Mouse (Mus musculus): ENCODE results near the gene Map3k19.

DNA sequence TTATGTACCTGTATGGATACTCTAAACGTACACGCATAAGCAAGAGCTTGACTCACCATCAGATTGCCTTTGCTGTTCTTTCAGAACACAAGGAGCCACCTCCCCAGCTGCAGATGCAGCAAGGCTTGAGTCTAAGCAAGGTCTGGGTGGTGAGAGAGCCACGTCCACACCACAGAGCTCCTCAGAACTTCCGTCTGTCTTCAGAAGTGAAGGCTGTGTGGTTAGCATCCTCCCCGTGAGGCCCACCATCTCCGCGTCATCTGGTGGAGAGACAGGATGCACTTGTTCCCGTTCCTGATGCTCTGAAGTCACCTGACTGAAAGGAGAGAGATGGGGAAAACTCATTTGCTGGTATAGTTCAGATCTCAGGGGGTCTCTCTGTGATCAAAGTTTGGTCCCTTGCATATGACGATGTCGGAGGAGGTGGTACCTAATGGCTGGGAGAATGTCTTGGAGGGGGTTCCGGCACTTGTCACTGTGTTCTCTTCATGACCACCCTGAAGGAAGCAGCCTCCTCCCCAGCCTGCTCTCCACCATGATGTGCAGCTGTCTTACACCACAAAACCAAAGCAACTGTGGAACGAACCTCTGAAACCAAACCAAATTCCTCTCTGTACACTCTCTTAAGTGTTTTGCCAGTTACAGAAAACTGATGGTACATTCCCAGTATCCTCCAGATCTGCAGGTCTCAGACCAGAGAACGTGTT, 24.5 kb downstream of the Map3k19 start:
- no peak for TF ChIP-seq BHLHE40 (IDR thresholded peaks at IDR 0.05; ENCODE audit: low read depth, low read length)
- TF ChIP-seq POLR2A (IDR thresholded peaks at IDR 0.05; ENCODE audit: low read depth, low read length), result no peak
- no peak for TF ChIP-seq CTCF (conservative IDR thresholded peaks at IDR 0.05 in 1 of 2, IDR thresholded peaks at IDR 0.05 in 1 of 2; ENCODE audit: low read depth in 2 of 2, low read length in 2 of 2)
- no peak for TF ChIP-seq SIN3A (IDR thresholded peaks at IDR 0.05; ENCODE audit: low read length)
- no peak for TF ChIP-seq ZNF384 (IDR thresholded peaks at IDR 0.05; ENCODE audit: low read depth, low read length)
- TF ChIP-seq NELFE (IDR thresholded peaks at IDR 0.05; ENCODE audit: low read depth, low read length), result no peak
- TF ChIP-seq MAFK (IDR thresholded peaks at IDR 0.05; ENCODE audit: insufficient replicate concordance, low read length), result no peak
- TF ChIP-seq RCOR1 (conservative IDR thresholded peaks at IDR 0.05; ENCODE audit: low read depth, low read length), result no peak
- no peak for TF ChIP-seq CHD1 (IDR thresholded peaks at IDR 0.05; ENCODE audit: low read depth, low read length)
- no peak for TF ChIP-seq NRF1 (IDR thresholded peaks at IDR 0.05; ENCODE audit: low read depth, low read length)
